10 mouse cellular contexts compared by ENCODE assay signal in the genomic region with DNA sequence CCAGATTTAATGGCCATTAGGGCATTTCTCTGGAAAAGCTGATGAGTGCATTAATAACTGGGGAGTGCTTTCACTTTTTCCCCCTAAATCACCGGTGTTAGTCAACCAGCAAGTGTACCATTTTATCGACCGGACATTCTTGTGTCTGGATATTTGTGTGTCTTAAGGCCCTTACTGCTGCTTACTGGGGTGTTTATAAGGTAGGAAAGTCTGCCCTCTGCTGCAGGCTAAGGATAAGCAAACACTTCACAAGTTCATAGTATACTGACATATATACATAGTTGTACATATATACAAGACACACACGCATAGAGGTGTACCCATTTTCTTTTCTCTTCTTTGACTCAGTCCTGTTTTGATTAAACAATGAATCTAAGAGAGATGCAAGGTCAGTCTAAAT. TPM values are rescaled to one million over a fixed set of nuclear protein-coding genes. Genes with fewer than 3 reads are reported as not detected.
DNase-seq lines count a peak whose midpoint lies in the region; ATAC-seq and TF ChIP-seq lines count a peak whose summit lies in the region.
"Had no signal": no experiment of that assay in that cellular context is flagged by ENCODE, and none has a peak within 500 bp of the region (broad histone marks: within the 10 kb centered on the region; RNA-seq: fewer than 3 reads in every experiment).

No protein-coding gene starts in this region.

- in situ Hi-C loops in Patski (cut with MboI; ENCODE audit: low pct_unique_long_range_greater_than_20kb), result no loop called here

- H3K4me1 ChIP-seq in heart, adult 2 months (ENCODE audit: control insufficient read depth, insufficient read depth, low read length), result no peaks in the 10 kb centered on the region
- peaks cover 7% of the 10 kb centered on the region for H3K4me1 ChIP-seq in heart, embryonic 12.5 days (replicated peaks)
- no peaks in the 10 kb centered on the region for H3K4me1 ChIP-seq in cortical plate, adult 2 months (ENCODE audit: control insufficient read depth, insufficient read depth, low read length)

- no peaks in the 10 kb centered on the region for H3K36me3 ChIP-seq in heart, adult 2 months (ENCODE audit: control insufficient read depth, insufficient read depth, low read length)
- H3K36me3 ChIP-seq in heart, embryonic 12.5 days, result no peaks in the 10 kb centered on the region

- no peak for ATAC-seq in heart, embryonic 12.5 days (ENCODE audit: insufficient number of reproducible peaks, low FRiP score)
- no peak for ATAC-seq in Patski

- no peaks in the 10 kb centered on the region for H3K9me3 ChIP-seq in heart, embryonic 12.5 days (replicated peaks)

- no peak overlapping the region for H3K4me2 ChIP-seq in heart, embryonic 12.5 days

- no peak for TF ChIP-seq POLR2A in heart, adult 2 months (IDR thresholded peaks at IDR 0.05; ENCODE audit: insufficient read depth, low read depth, low read length)
- TF ChIP-seq POLR2A in cortical plate, adult 2 months (IDR thresholded peaks at IDR 0.05; ENCODE audit: extremely low read depth, insufficient read depth, low read length), result no peak

- DNase-seq in heart, adult 2 months, result no peak
- DNase-seq in layer of hippocampus, adult 2 months (ENCODE audit: low spot score in 2 of 2), result no peak
- DNase-seq in layer of hippocampus, postnatal 25 days (ENCODE audit: extremely low spot score in 1 of 2, low spot score in 1 of 2), result no peak
- no peak for DNase-seq in Patski (ENCODE audit: low read depth, low spot score)
- no peak for DNase-seq in frontal cortex, postnatal 25 days (ENCODE audit: low spot score in 2 of 2)
- DNase-seq: lung, postnatal 10 days; thymus, postnatal 25 days had no signal

- no peak overlapping the region for H3K27ac ChIP-seq in heart, adult 2 months
- no peak overlapping the region for H3K27ac ChIP-seq in heart, embryonic 12.5 days (ENCODE audit: poor library complexity, severe bottlenecking)
- H3K27ac ChIP-seq in layer of hippocampus, adult 2 months, result no peak overlapping the region
- H3K27ac ChIP-seq in cortical plate, adult 2 months (ENCODE audit: insufficient read depth, low read length), result no peak overlapping the region

- no peaks in the 10 kb centered on the region for H3K27me3 ChIP-seq in heart, adult 2 months (ENCODE audit: control insufficient read depth, insufficient read depth, low read length)
- H3K27me3 ChIP-seq in heart, embryonic 12.5 days (replicated peaks), result peaks cover 13% of the 10 kb centered on the region
- H3K27me3 ChIP-seq in Patski, result no peaks in the 10 kb centered on the region

- POLR2A ChIA-PET in Patski (lab: Charles Lee), result no interaction called here

- TF ChIP-seq CTCF in heart, adult 2 months (IDR thresholded peaks at IDR 0.05), result peak; percentile 58
- peak; percentile 65 for TF ChIP-seq CTCF in layer of hippocampus, adult 2 months (conservative IDR thresholded peaks at IDR 0.05)
- TF ChIP-seq CTCF in Patski (IDR thresholded peaks at IDR 0.05), result peak; percentile 57
- TF ChIP-seq CTCF in cortical plate, adult 2 months (IDR thresholded peaks at IDR 0.05; ENCODE audit: extremely low read depth, insufficient read depth, low read length), result peak; percentile 23; the same call in 1 of the 2 replicates

- TF ChIP-seq EP300 in heart, adult 2 months (IDR thresholded peaks at IDR 0.05; ENCODE audit: insufficient read depth, low read depth, low read length), result no peak

- H3K79me2 ChIP-seq in heart, adult 2 months (replicated peaks; ENCODE audit: control insufficient read depth, insufficient read depth, low read length), result no peaks in the 10 kb centered on the region

- CTCF ChIA-PET in Patski (lab: Charles Lee), result interaction anchor here (0.7 to 1.6 kb wide), 4 partner anchors 13 to 124 kb away, joined by 3 to 5 read pairs (median 4); no protein-coding TSS in a partner anchor

- H3K4me3 ChIP-seq in heart, adult 2 months, result no peak overlapping the region
- no peak overlapping the region for H3K4me3 ChIP-seq in heart, embryonic 12.5 days
- H3K4me3 ChIP-seq in layer of hippocampus, adult 2 months, result no peak overlapping the region
- H3K4me3 ChIP-seq in cortical plate, adult 2 months (ENCODE audit: insufficient read depth, low read length), result no peak overlapping the region

- no peak overlapping the region for H3K9ac ChIP-seq in heart, adult 2 months (ENCODE audit: low read depth, low read length)
- no peak overlapping the region for H3K9ac ChIP-seq in heart, embryonic 12.5 days

- intact Hi-C loops in heart, adult 2 months (cut with DNase I), result loop anchor here (5.0 kb wide), 1 partner anchor 121 kb away; no protein-coding TSS in a partner anchor

- WGBS in heart, adult 2 months, result 78% methylated on average over 4 of the region's 4 CpGs
- 80% methylated on average over 4 of the region's 4 CpGs for WGBS in heart, embryonic 12.5 days

RNA-seq across cellular contexts. Expression of a gene that starts 55.7 kb away (rescaled TPM):
- total RNA-seq in heart, adult 2 months (2021), result 100 to 1,000 TPM; 189 to 202 TPM
- 81.6 and 182 TPM in 2 replicates for polyA plus RNA-seq in heart, adult 2 months (2012; rRNA removed)
- 0.94 and 1.1 TPM in 2 replicates for polyA plus RNA-seq in heart, embryonic 12.5 days (2016; fragmentation: Nextera tagmentation; extraction: Ambion mirVana)
- not detected for total RNA-seq in layer of hippocampus, adult 2 months (2021)
- total RNA-seq in layer of hippocampus, postnatal 25 days (2021), result not detected
- not detected for polyA plus RNA-seq in Patski (2021)
- polyA plus RNA-seq in cortical plate, adult 2 months (2012; rRNA removed), result 0.02 TPM in 1 of 2 replicates, not detected in the other
- total RNA-seq: left cerebral cortex, postnatal 25 days had no signal

Comparison
In these comparisons a context has a peak if more than half of its experiments do, and no peak if none do; other contexts are left out.
1. RNA of a gene that starts 55.7 kb away (polyA plus RNA-seq): 81.6 to 182 TPM in heart, adult 2 months; 0.94 to 1.1 TPM in heart, embryonic 12.5 days, not detected in Patski (single experiment) and 0.02 TPM in cortical plate, adult 2 months; every median in the first group is over 10 times any median in the second.
2. Peak in every context shown above with its lines, with median percentiles within 50 percentile points of each other: CTCF ChIP-seq.